Mouse (Mus musculus): ENCODE results near the gene Olfr373. TPM values are rescaled to one million over a fixed set of nuclear protein-coding genes. Genes with fewer than 3 reads are reported as not detected.
"Not testable (repeated sequence)": the region's sequence is repeated elsewhere in the genome, so short reads cannot be mapped to it uniquely, and the experiment has no call there.

Gene Olfr373
- not detected in 2 replicates for polyA plus RNA-seq (2015; fragmentation: Nextera tagmentation; extraction: Ambion mirVana)

DNA sequence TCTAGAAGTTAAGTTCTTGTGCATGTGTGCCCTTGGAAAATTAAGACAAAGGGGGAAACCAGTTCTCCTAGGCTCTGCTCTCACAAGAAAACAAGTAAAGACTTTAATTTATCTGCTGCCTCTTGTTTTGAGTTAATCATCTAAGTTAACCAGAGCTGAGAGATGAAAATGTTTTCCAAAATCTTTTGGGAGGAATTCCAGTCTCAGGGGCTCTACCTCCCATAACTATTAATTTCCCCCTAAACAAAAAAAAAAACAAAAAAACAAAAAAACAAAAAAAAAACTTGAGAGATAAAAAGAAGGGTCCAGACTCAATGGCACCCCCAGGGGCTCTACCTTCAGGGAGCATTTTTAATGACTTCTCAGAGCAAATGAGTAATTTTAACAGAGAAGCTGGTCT, at the start of gene Olfr373:
TSS of gene Olfr373 (plus strand) at position 301 of the 400 bp plus-strand sequence.
- not testable (repeated sequence) for H3K9ac ChIP-seq; H3K9me3 ChIP-seq; H3K4me3 ChIP-seq; H3K27me3 ChIP-seq (replicated peaks); H3K4me2 ChIP-seq; H3K4me1 ChIP-seq; H3K36me3 ChIP-seq (replicated peaks); ATAC-seq (replicated peaks); H3K27ac ChIP-seq

DNA sequence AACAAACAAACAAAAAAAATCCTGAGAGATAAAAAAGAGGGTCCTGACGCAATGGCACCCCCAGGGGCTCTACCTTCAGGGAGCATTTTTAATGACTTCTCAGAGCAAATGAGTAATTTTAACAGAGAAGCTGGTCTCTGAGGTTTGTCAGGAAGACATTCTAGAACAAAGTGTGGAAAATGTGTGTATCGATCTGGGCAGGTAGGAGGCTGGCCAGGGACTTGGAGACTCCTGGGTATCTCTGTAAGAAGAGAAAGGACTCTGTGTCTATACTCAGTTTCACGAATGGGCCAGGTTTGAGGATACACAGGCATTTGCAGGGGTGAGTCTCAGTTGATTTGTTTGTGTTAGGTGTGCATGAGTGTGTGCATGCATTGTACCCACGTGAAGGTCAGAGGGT, 42.1 kb upstream of the Olfr373 start, which contains the start of gene Olfr372:
TSS of gene Olfr372 (plus strand) at position 301 of the 400 bp plus-strand sequence.
- ATAC-seq (replicated peaks); H3K27ac ChIP-seq; H3K36me3 ChIP-seq (replicated peaks); H3K9me3 ChIP-seq; H3K4me2 ChIP-seq; H3K9ac ChIP-seq; H3K4me1 ChIP-seq; H3K4me3 ChIP-seq; H3K27me3 ChIP-seq (replicated peaks): not testable (repeated sequence)
- 84% methylated on average over 4 of the region's 4 CpGs for WGBS

GRCm38 (mm10) chr8:72042493-72042892, 40.5 kb upstream of the Olfr373 start:
- no peak overlapping the region for H3K27ac ChIP-seq
- H3K9ac ChIP-seq: no peak overlapping the region
- no peak overlapping the region for H3K4me2 ChIP-seq
- no peaks in the 10 kb centered on the region for H3K27me3 ChIP-seq (replicated peaks)
- 87% methylated on average over 1 of the region's 1 CpGs for WGBS
- H3K4me3 ChIP-seq: no peak overlapping the region
- H3K36me3 ChIP-seq (replicated peaks): no peaks in the 10 kb centered on the region
- no peak for ATAC-seq (replicated peaks)
- H3K9me3 ChIP-seq: no peaks in the 10 kb centered on the region
- no peaks in the 10 kb centered on the region for H3K4me1 ChIP-seq

DNA sequence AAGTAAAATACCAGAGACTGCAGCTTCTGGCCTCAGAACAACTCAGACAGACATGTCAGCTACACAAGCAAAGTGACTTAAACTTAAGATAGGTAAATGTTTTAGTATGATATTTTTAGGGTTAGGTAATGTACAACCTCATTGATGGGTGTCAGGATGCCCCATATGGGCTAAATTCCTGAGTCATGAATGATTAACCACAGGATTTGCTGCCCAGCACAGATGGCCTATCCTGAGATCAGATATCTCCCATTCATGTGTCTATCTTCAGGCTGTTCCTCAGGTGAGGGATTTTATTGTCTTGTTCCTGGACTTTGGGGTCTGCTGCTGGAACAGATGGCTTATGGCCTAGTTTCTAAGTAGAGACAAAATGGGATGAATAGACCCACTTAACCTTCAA, 28.3 kb upstream of the Olfr373 start:
- H3K27ac ChIP-seq; H3K4me3 ChIP-seq; H3K4me2 ChIP-seq; H3K36me3 ChIP-seq (replicated peaks); ATAC-seq (replicated peaks); H3K4me1 ChIP-seq; H3K9ac ChIP-seq; H3K27me3 ChIP-seq (replicated peaks); H3K9me3 ChIP-seq: not testable (repeated sequence)

DNA sequence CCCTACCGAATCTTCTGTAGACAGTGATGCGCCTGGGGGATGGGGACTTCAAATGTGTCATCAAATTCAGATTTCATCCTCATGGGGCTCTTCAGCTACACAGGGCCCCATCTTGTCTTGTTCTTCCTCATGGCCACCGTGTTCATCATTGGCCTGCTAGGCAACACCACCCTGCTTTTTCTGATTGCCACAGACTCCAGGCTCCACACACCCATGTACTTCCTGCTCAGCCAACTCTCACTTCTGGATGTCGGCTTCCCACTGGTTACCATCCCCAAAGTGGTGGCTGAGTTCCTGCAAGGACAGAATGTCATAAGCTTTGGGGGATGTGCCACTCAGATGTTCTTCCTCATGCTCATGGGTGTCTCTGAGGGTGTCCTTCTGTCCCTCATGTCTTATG, 25.3 kb upstream of the Olfr373 start:
- H3K9ac ChIP-seq; H3K4me2 ChIP-seq; H3K27ac ChIP-seq; ATAC-seq (replicated peaks); H3K27me3 ChIP-seq (replicated peaks); H3K4me3 ChIP-seq; H3K36me3 ChIP-seq (replicated peaks); H3K9me3 ChIP-seq; H3K4me1 ChIP-seq: not testable (repeated sequence)
- WGBS: 95% methylated on average over 3 of the region's 4 CpGs

- not testable (repeated sequence) for H3K9me3 ChIP-seq; H3K27ac ChIP-seq; H3K4me3 ChIP-seq; H3K9ac ChIP-seq; H3K4me2 ChIP-seq; H3K4me1 ChIP-seq; H3K36me3 ChIP-seq (replicated peaks); ATAC-seq (replicated peaks); H3K27me3 ChIP-seq (replicated peaks)
- 79% methylated on average over 1 of the region's 1 CpGs for WGBS
These were observed 16.1 kb upstream of the Olfr373 start for GRCm38 (mm10) chr8:72066819-72067399.

- no peak overlapping the region for H3K9ac ChIP-seq
- no peak overlapping the region for H3K27ac ChIP-seq
- H3K4me3 ChIP-seq: no peak overlapping the region
- no peak overlapping the region for H3K4me2 ChIP-seq
- 74% methylated on average over 5 of the region's 5 CpGs for WGBS
- no peak for ATAC-seq (replicated peaks)
- H3K4me1 ChIP-seq: no peaks in the 10 kb centered on the region
- H3K27me3 ChIP-seq (replicated peaks): no peaks in the 10 kb centered on the region
- H3K9me3 ChIP-seq: no peaks in the 10 kb centered on the region
- H3K36me3 ChIP-seq (replicated peaks): no peaks in the 10 kb centered on the region
These were observed 1.8 kb downstream of the Olfr373 start for GRCm38 (mm10) chr8:72084744-72085143.

DNA sequence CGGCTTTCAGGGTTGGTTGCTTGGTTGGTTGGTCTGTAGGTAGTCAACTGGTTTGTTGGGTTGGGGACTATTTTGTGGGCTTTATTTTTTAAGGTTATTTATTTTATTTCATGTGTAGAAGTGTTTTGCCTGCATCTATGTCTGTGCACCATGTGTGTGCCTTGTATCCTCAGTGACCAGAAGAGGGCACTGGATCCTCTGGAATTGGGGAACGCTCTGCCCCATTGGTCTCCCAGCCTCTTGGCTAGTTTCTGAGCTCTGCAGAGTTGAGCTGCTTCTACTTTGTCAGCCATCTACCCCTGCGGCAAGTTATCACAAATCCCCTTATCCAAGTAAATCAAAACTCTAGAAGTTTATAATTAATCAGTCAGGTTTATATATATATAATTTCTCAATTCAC, 4.6 kb downstream of the Olfr373 start:
- 86% methylated on average over 3 of the region's 3 CpGs for WGBS
- H3K27me3 ChIP-seq (replicated peaks); H3K4me3 ChIP-seq; ATAC-seq (replicated peaks); H3K9me3 ChIP-seq; H3K4me1 ChIP-seq; H3K4me2 ChIP-seq; H3K36me3 ChIP-seq (replicated peaks); H3K9ac ChIP-seq; H3K27ac ChIP-seq: not testable (repeated sequence)

- H3K27me3 ChIP-seq (replicated peaks); H3K9me3 ChIP-seq; H3K4me3 ChIP-seq; H3K4me2 ChIP-seq; H3K36me3 ChIP-seq (replicated peaks); ATAC-seq (replicated peaks); H3K27ac ChIP-seq; H3K4me1 ChIP-seq; H3K9ac ChIP-seq: not testable (repeated sequence)
These were observed 13.7 kb downstream of the Olfr373 start for GRCm38 (mm10) chr8:72096721-72097120.

DNA sequence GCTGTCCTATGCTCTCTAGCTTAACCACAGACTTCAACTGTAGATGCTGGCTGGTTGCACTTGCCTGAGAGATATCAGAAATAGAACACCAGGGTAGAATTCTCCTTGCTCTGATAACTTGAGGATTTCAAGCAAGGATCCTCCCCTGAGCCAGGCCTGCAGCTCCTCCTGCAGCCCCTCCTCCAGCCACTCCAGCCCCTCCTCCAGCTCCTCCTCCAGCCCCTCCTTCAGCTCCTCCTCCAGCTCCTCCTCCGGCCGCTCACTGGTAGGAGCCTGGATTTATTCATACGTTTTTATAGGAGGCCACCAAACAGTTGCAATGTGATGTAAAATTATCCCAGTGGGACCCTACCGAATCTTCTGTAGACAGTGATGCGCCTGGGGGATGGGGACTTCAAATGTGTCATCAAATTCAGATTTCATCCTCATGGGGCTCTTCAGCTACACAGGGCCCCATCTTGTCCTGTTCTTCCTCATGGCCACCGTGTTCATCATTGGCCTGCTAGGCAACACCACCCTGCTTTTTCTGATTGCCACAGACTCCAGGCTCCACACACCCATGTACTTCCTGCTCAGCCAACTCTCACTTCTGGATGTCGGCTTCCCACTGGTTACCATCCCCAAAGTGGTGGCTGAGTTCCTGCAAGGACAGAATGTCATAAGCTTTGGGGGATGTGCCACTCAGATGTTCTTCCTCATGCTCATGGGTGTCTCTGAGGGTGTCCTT, 16.6 kb downstream of the Olfr373 start:
- not testable (repeated sequence) for H3K9ac ChIP-seq; H3K36me3 ChIP-seq (replicated peaks); H3K27me3 ChIP-seq (replicated peaks); H3K27ac ChIP-seq; ATAC-seq (replicated peaks); H3K4me3 ChIP-seq; H3K4me2 ChIP-seq; H3K4me1 ChIP-seq; H3K9me3 ChIP-seq
- 60% methylated on average over 6 of the region's 7 CpGs for WGBS

DNA sequence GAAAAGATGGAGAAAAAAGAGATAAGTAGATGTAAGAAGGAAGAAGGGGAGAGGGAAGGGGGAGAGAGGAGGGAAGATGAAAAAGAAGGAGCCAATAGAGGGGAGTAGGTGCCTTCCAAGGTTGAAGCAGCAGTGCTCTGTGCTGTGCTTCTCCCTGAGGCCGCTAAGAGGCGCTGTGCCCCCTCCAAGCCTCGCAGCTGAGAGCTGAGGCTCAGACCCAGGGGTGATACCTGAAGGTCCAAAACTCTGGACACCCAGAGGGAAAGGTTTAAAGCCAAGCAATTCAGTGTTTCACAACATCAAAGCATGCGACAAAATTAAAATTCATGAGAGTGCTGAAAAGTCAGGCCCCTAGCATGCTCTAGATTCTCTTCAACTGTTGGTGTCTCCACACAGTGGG, 22.2 kb downstream of the Olfr373 start:
- no peak overlapping the region for H3K9ac ChIP-seq
- H3K9me3 ChIP-seq: no peaks in the 10 kb centered on the region
- H3K36me3 ChIP-seq (replicated peaks): no peaks in the 10 kb centered on the region
- 22% methylated on average over 4 of the region's 4 CpGs for WGBS
- H3K4me1 ChIP-seq: no peaks in the 10 kb centered on the region
- H3K27me3 ChIP-seq (replicated peaks): no peaks in the 10 kb centered on the region
- H3K4me3 ChIP-seq: no peak overlapping the region
- ATAC-seq (replicated peaks): no peak
- H3K4me2 ChIP-seq: no peak overlapping the region
- no peak overlapping the region for H3K27ac ChIP-seq

GRCm38 (mm10) chr8:72106740-72107139, 23.8 kb downstream of the Olfr373 start, which contains the start of gene Olfr374:
Gene Olfr374 (plus strand): TSS chr8:72107040.
- Histone ChIP-seq H3K4me3 (no peak within 1 kb of the TSS), H3K36me3 (replicated peaks) (no peaks in the 10 kb centered on the region), H3K9ac (no peak within 1 kb of the TSS), H3K27ac (no peak within 1 kb of the TSS), H3K4me1 (no peaks in the 10 kb centered on the region), H3K9me3 (no peaks in the 10 kb centered on the region), H3K4me2 (no peak within 1 kb of the TSS), H3K27me3 (replicated peaks) (no peaks in the 10 kb centered on the region)
- 88% methylated on average over 3 of the region's 3 CpGs for WGBS
- ATAC-seq (replicated peaks): no peak

DNA sequence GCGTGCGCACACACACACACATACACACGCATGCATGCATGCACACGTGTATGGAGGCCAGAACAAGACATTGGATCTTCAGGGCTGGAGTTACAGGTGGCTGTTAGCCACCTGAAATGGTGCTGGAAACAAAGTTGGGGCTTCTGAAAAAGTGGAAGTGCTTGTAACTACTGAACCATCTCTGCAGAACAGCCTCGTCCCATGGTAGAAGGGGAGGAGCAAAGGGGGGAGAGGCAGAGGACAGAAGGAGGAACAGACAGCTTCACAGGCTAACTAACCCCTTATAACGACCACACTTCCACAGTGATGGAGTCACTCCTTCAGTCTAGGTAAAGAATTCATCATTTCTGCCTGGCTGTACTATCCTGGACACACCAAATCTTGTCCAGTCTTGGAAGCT, 27.9 kb downstream of the Olfr373 start:
- Histone ChIP-seq H3K27me3 (replicated peaks) (no peaks in the 10 kb centered on the region), H3K4me1 (no peaks in the 10 kb centered on the region), H3K9ac (no peak overlapping the region), H3K27ac (no peak overlapping the region), H3K9me3 (no peaks in the 10 kb centered on the region), H3K4me2 (no peak overlapping the region), H3K36me3 (replicated peaks) (no peaks in the 10 kb centered on the region), H3K4me3 (no peak overlapping the region)
- 76% methylated on average over 6 of the region's 6 CpGs for WGBS
- ATAC-seq (replicated peaks): no peak
